Mouse (Mus musculus) thymus, adult 2 months (tissue): ENCODE measurements at regions not wholly inside any gene's neighbourhood (a gene's known extent, or its start where the extent isn't known, plus 50 kb on each side); places are given as distances from the start of the nearest gene placed in this dataset.

ENCODE experiments used
- DNase-seq: peaks from one replicate; pipeline ENCODE4 v3.0.0; 2021
- H3K27ac ChIP-seq: fragments of 200-500 bp; 2 replicates; pipeline ENCODE4 v1.5.1; 2012; ENCODE audit warnings: low read length, control low read depth; ENCODE audit not compliant: control insufficient read depth, insufficient read depth
- H3K27me3 ChIP-seq: fragments of 200-500 bp; 2 replicates; pipeline ENCODE4 v1.6.1; 2012; ENCODE audit warnings: mild to moderate bottlenecking, low read length, moderate library complexity, mixed read lengths; ENCODE audit not compliant: control insufficient read depth, insufficient read depth
- H3K36me3 ChIP-seq: fragments of 200-500 bp; 2 replicates; pipeline ENCODE4 v1.6.1; 2012; ENCODE audit warnings: mild to moderate bottlenecking, low read length, moderate library complexity; ENCODE audit not compliant: control insufficient read depth, insufficient read depth
- H3K4me1 ChIP-seq: fragments of 200-500 bp; replicated peaks from 2 replicates; pipeline ENCODE4 v1.6.1; 2012; ENCODE audit warnings: low read length; ENCODE audit not compliant: control insufficient read depth, insufficient read depth
- H3K4me3 ChIP-seq: fragments of 200-500 bp; 2 replicates; pipeline ENCODE4 v1.5.1; 2012; ENCODE audit warnings: mild to moderate bottlenecking, low read length, control low read depth, moderate library complexity; ENCODE audit not compliant: control insufficient read depth, insufficient read depth
- CTCF ChIP-seq: fragments of 200-500 bp; IDR thresholded peaks from 2 replicates; pipeline ENCODE4 v1.5.1; 2012; ENCODE audit warnings: mild to moderate bottlenecking, control low read depth, low read length, moderate library complexity, borderline replicate concordance; ENCODE audit not compliant: control insufficient read depth, poor library complexity, insufficient read depth; ENCODE audit errors: extremely low read depth
- POLR2A ChIP-seq: fragments of 200-500 bp; IDR thresholded peaks from 2 replicates; pipeline ENCODE4 v1.6.1; 2012; ENCODE audit warnings: mild to moderate bottlenecking, low read length, control low read depth, moderate library complexity; ENCODE audit not compliant: control insufficient read depth, poor library complexity, insufficient read depth; ENCODE audit errors: extremely low read depth
- WGBS: fragments of 180-500 bp; shearing (Covaris S2); methylation state at CpG from one replicate; pipeline ENCODE4 v1.1.7; 2018; 5-methylcytosine and 5-hydroxymethylcytosine counted together

- no peaks in the 10 kb centered on the region for H3K36me3 ChIP-seq
- TF ChIP-seq POLR2A, result no peak
- TF ChIP-seq CTCF, result no peak
- no peak for DNase-seq
- no peak overlapping the region for H3K27ac ChIP-seq
- 97% methylated on average over 14 of the region's 14 CpGs for WGBS
- no peaks in the 10 kb centered on the region for H3K4me1 ChIP-seq
- no peak overlapping the region for H3K4me3 ChIP-seq
- no peaks in the 10 kb centered on the region for H3K27me3 ChIP-seq
Observed at GRCm38 (mm10) chr2:133118651-133119050, 172.9 kb upstream of the Fermt1 start.

DNA sequence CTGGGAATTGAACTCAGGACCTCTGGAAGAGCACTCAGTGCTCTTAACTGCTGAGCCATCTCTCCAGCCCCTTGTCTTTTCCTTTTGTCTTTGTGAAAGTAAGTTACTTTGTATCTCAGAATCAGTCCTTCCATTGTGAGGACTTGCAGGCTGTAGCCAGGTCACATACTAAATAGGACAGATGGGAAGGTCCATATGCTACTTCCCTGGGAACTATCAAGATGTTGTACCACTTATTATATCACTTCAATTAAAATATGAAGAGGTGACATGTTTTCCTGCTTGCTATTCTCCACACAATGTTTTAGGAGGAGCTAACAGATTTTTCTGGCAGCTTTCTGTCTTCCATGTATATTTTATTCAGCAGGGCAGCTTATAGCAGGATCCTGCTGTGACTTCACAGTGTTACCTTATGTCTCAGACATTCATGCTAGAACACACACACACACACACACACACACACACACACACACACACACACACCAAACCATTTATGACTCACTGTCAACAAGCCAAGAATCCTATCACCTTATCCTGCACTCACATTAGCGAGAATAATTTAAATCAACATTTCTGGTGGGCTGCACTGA is 179.6 kb upstream of the Fermt1 start:
- no peaks in the 10 kb centered on the region for H3K27me3 ChIP-seq
- no peak overlapping the region for H3K4me3 ChIP-seq
- no peak overlapping the region for H3K27ac ChIP-seq
- TF ChIP-seq POLR2A (no peak), CTCF (no peak)
- H3K36me3 ChIP-seq, result no peaks in the 10 kb centered on the region
- WGBS, result 94% methylated on average over 1 of the region's 1 CpGs
- no peak for DNase-seq
- no peaks in the 10 kb centered on the region for H3K4me1 ChIP-seq

GRCm38 (mm10) chr2:133134878-133135277 is 189.2 kb upstream of the Fermt1 start:
- Histone ChIP-seq H3K4me3 (no peak overlapping the region), H3K27me3 (no peaks in the 10 kb centered on the region), H3K27ac (no peak overlapping the region), H3K36me3 (no peaks in the 10 kb centered on the region), H3K4me1 (no peaks in the 10 kb centered on the region)
- DNase-seq, result no peak
- 38% methylated on average over 3 of the region's 3 CpGs for WGBS
- TF ChIP-seq CTCF, result no peak
- TF ChIP-seq POLR2A, result no peak

- Histone ChIP-seq H3K4me3 (no peak overlapping the region), H3K4me1 (no peaks in the 10 kb centered on the region), H3K36me3 (no peaks in the 10 kb centered on the region), H3K27ac (no peak overlapping the region), H3K27me3 (no peaks in the 10 kb centered on the region)
- WGBS, result 93% methylated on average over 4 of the region's 4 CpGs
- TF ChIP-seq CTCF (no peak), POLR2A (no peak)
- no peak for DNase-seq
Observed at GRCm38 (mm10) chr2:133138877-133139276, 193.2 kb upstream of the Fermt1 start.

DNA sequence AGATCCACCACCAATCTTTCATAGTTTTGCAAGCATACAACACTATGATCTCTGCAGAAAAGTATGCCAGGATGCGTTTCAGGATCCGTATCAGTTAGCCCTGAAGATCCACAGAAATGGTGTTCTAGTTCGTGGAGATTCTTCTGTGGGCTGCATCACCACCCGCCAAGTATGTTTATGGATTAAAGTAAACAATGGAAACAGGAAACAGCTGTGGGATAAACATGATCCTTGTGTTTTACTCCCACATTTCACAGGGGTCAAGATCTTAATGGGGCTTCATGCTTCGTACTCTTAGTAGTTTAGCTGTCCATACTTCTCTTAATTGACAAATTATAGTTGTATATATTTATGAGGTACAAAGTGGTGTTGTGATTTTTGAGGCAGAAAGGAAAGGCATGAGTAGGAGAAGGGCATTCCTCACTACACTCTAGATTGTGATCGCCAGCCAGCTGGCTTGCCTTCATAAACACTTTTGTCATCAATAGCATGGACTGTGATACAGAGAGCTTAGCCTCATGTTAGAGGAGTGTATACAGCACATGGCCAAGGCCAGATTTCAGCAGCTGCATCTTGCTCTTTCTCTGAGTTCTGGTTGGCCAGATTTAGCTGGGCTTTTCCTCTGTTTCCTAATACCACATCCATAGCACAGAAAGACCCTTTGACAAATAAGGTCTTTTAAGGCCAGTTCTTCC is 195.8 kb upstream of the Fermt1 start:
- Histone ChIP-seq H3K36me3 (no peaks in the 10 kb centered on the region), H3K27ac (no peak overlapping the region), H3K4me1 (no peaks in the 10 kb centered on the region), H3K27me3 (no peaks in the 10 kb centered on the region), H3K4me3 (no peak overlapping the region)
- TF ChIP-seq POLR2A (no peak), CTCF (no peak)
- DNase-seq, result no peak
- WGBS, result 86% methylated on average over 6 of the region's 6 CpGs

DNA sequence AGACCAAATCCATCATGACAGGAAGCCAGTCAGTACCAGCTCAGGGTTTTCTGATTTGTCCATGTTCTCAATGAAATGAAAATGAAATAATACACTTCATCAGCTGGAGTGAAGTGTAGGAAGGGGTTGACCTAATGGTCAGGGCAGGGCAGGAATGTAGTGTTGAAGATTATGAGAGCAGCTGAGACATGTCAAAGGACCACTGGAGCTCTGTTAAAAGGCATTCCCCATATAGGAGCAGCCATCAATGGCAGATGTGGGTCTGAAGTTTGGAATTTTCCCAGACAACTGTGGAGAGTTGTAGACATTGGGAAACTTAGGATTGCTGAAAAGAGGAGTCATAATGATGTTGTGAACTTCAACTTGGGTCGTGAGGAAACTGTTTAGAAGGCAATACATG is 206.8 kb upstream of the Fermt1 start:
- 74% methylated on average over 1 of the region's 1 CpGs for WGBS
- Histone ChIP-seq H3K27ac (no peak overlapping the region), H3K4me3 (no peak overlapping the region), H3K27me3 (no peaks in the 10 kb centered on the region), H3K36me3 (no peaks in the 10 kb centered on the region), H3K4me1 (no peaks in the 10 kb centered on the region)
- DNase-seq, result no peak
- TF ChIP-seq CTCF, result no peak
